8 mouse cellular contexts compared by ENCODE assay signal in the genomic region with DNA sequence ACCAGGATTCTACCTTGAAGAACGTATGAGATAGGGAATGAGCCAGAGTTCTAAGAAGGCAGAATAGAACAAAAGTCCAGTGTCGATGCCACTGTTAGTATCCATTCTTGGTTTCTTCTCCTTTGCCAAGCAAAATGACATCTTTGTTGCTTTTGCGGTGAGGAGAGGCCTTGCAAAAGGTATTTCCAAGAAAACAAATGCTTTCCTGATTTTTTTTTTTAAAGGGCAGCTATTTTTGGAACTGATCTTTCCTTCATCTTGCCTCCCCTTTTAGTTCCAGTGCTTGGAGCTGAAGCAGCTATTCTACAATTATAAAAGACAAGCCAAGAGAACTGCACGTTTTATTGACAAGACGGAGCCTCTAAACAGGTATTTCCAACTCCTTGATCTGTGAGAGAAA. TPM values are rescaled to one million over a fixed set of nuclear protein-coding genes. Genes with fewer than 3 reads are reported as not detected.
DNase-seq lines count a peak whose midpoint lies in the region; ATAC-seq and TF ChIP-seq lines count a peak whose summit lies in the region.

A gene (plus strand): TSS at position 301 of the 400 bp plus-strand sequence.

- intact Hi-C loops in heart, adult 2 months (cut with DNase I) = no loop called here

- no peak within 1 kb of the TSS for H3K27ac ChIP-seq in heart, adult 2 months
- no peak within 1 kb of the TSS for H3K27ac ChIP-seq in midbrain, embryonic 12.5 days (replicated peaks)

- TF ChIP-seq EP300 in heart, adult 2 months (IDR thresholded peaks at IDR 0.05; ENCODE audit: insufficient read depth, low read depth, low read length) = no peak

- no peaks in the 10 kb centered on the region for H3K79me2 ChIP-seq in heart, adult 2 months (replicated peaks; ENCODE audit: control insufficient read depth, insufficient read depth, low read length)

- no peak for ATAC-seq in common myeloid progenitor, adult 5-6 weeks (replicated peaks; ENCODE audit: low read depth, poor library complexity, severe bottlenecking)
- no peak for ATAC-seq in midbrain, embryonic 12.5 days (ENCODE audit: low FRiP score, low read depth)

- H3K4me3 ChIP-seq in heart, adult 2 months = no peak within 1 kb of the TSS
- no peak within 1 kb of the TSS for H3K4me3 ChIP-seq in midbrain, embryonic 12.5 days

- H3K27me3 ChIP-seq in heart, adult 2 months (ENCODE audit: control insufficient read depth, insufficient read depth, low read length) = no peaks in the 10 kb centered on the region
- no peaks in the 10 kb centered on the region for H3K27me3 ChIP-seq in midbrain, embryonic 12.5 days

- no peak for DNase-seq in left cerebral cortex, adult 18-20 months (ENCODE audit: low spot score in 2 of 2)
- DNase-seq in left cerebral cortex, adult 9 months (ENCODE audit: low spot score in 2 of 2) = no peak
- no peak for DNase-seq in heart, adult 2 months
- no peak for DNase-seq in layer of hippocampus, postnatal 10 days (ENCODE audit: low spot score in 2 of 2)
- no peak for DNase-seq in T-cell, adult 2 months (ENCODE audit: low spot score)
- DNase-seq in spleen, postnatal 4 days (ENCODE audit: low spot score in 2 of 2) = no peak

- H3K9ac ChIP-seq in heart, adult 2 months (ENCODE audit: low read depth, low read length) = no peak within 1 kb of the TSS
- no peak within 1 kb of the TSS for H3K9ac ChIP-seq in midbrain, embryonic 12.5 days (replicated peaks)

- no peak for TF ChIP-seq POLR2A in heart, adult 2 months (IDR thresholded peaks at IDR 0.05; ENCODE audit: insufficient read depth, low read depth, low read length)

- H3K4me2 ChIP-seq in midbrain, embryonic 12.5 days (replicated peaks) = no peak within 1 kb of the TSS

- H3K9me3 ChIP-seq in midbrain, embryonic 12.5 days = no peaks in the 10 kb centered on the region

- no peaks in the 10 kb centered on the region; the same call in 1 of the 2 replicates for H3K4me1 ChIP-seq in heart, adult 2 months (ENCODE audit: control insufficient read depth, insufficient read depth, low read length)
- peaks cover 8% of the 10 kb centered on the region; the same call in 1 of the 2 replicates for H3K4me1 ChIP-seq in midbrain, embryonic 12.5 days

- no peak for TF ChIP-seq CTCF in heart, adult 2 months (IDR thresholded peaks at IDR 0.05)

- 75% methylated on average over 5 of the region's 5 CpGs for WGBS in heart, adult 2 months
- 90% methylated on average over 5 of the region's 5 CpGs for WGBS in midbrain, embryonic 12.5 days

- H3K36me3 ChIP-seq in heart, adult 2 months (ENCODE audit: control insufficient read depth, insufficient read depth, low read length) = no peaks in the 10 kb centered on the region
- H3K36me3 ChIP-seq in midbrain, embryonic 12.5 days = no peaks in the 10 kb centered on the region

RNA-seq across cellular contexts. Expression of the gene that starts here (rescaled TPM):
- total RNA-seq in left cerebral cortex, adult 18-20 months (2021) = 10 to 100 TPM; 80.5 to 83.0 TPM
- total RNA-seq in common myeloid progenitor, adult 5-6 weeks (2017) = 149 and 176 TPM in 2 replicates
- 10 to 100 TPM; 62.4 to 74.1 TPM for total RNA-seq in heart, adult 2 months (2021)
- polyA plus RNA-seq in heart, adult 2 months (2012; rRNA removed) = 39.9 and 44.9 TPM in 2 replicates
- total RNA-seq in layer of hippocampus, postnatal 10 days (2021) = 100 to 1,000 TPM; 126 TPM
- 103 and 106 TPM in 2 replicates for polyA plus RNA-seq in midbrain, embryonic 12.5 days (2016; fragmentation: Nextera tagmentation; extraction: Ambion mirVana)
